Mouse (Mus musculus) c-Kit-positive CD71-positive TER-119-negative erythroid progenitor cells, embryonic 14.5 days (primary cell): Measurements from ENCODE around the gene Tmem185b.

ENCODE experiments used
- DNase-seq: peaks from one replicate; pipeline ENCODE4 v3.0.0-alpha.2; 2013; ENCODE audit warnings: low read depth

The Tmem185b gene

GRCm38 (mm10) chr1:119525689-119526591 lies at the start of gene Tmem185b:
Tmem185b (plus strand) TSS chr1:119526160.
- DNase-seq: peak; percentile 62

- no peak for DNase-seq
These were observed 49.0 kb upstream of the Tmem185b start for GRCm38 (mm10) chr1:119476905-119477353.

DNA sequence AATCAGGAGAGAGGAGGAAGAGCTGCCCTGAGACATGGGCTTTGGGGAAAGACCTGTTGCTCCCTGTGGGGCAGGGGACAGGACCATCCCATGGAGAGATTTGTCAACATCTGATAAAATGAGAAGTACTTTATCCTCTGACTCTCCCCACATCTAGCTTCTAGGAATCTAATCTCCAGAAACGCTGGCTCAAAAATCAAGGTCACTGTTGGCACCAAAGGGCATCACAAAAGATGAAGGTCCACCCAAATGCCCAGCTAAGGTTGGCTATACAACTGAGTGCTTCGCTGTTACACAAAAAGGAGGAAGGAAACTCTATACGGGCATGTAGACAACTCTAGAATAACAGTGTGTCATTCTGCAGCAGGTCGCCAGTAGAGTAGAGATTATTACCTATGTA lies 46.3 kb upstream of the Tmem185b start:
- DNase-seq: no peak

GRCm38 (mm10) chr1:119480678-119481077 lies 45.3 kb upstream of the Tmem185b start:
- DNase-seq: no peak

GRCm38 (mm10) chr1:119481205-119481932 lies 44.6 kb upstream of the Tmem185b start:
- DNase-seq: no peak

GRCm38 (mm10) chr1:119482891-119483290 lies 43.1 kb upstream of the Tmem185b start:
- DNase-seq: no peak

- DNase-seq: no peak
These were observed 41.5 kb upstream of the Tmem185b start for GRCm38 (mm10) chr1:119484457-119484856.

GRCm38 (mm10) chr1:119485825-119486224 lies 40.1 kb upstream of the Tmem185b start:
- DNase-seq: no peak

DNA sequence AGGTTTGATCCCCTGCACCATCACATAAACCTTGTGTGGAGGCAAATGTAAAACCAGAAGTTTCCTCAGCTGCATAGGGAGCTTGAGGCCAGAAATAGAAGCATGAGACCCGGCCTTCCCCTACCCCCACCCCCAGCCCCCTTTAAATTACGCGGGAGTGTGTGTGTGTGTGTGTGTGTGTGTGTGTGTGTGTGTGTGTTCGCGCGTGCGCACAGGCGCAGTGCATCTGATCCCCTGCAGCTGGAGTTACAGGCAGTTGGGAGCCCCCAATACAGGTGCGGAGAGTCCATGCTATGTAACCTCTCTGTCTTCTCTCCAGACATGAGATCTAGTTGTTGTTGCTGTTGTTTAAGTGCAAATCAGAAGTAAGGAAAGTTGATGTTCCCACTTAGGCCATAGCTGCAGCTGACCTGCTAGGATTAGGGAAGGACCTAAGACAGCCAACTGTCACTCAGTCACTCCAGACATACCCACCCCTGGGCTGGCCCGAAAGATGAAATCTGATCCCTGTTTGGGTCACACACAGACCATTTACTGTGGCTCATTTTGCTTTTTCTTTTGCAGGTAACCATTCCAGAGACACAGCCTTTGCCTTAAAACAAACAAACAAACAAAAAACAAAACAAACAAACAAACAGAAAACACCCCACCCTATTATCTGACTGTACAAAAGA lies 37.9 kb upstream of the Tmem185b start:
- no peak for DNase-seq

DNA sequence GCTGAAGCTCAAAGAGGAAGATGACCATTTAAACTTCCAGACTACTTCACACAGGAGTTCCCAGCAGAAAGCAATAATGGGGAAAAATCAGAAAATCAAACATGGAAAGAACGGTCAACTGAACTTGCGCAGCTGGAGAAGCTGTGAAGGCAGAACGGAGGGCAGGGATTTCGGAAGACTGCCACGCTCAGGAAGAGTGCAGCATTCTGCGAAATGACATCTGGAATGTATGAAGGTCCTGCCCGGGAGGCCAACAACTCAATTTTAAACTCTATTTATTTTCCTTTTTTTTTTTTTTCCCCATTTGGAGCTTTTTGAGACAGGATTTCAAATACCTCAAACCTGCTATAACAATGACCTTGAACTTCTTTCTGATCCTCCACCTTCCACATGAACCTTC lies 35.2 kb upstream of the Tmem185b start:
- no peak for DNase-seq

- no peak for DNase-seq
These were observed 33.9 kb upstream of the Tmem185b start for GRCm38 (mm10) chr1:119492097-119492496.

DNA sequence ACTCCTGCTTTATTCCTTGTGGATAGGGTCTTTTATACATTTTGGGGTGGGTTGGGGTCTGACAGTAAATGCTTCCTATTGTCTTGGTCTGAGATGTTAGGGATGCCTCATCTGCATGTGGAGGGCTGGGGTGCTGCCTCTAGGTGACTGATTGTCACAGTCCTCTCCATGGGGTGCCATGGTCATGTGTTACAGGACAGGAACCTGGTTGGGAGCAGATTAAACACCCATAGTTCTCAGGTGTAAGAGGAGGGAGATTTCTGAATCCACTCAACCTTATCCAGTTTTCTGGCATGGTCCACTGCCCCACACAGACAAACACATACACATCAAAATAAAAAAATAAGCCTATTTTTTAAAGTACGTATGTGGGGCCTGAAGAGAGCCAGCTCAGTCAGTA lies 33.5 kb upstream of the Tmem185b start:
- no peak for DNase-seq

GRCm38 (mm10) chr1:119494024-119494711 lies 31.8 kb upstream of the Tmem185b start:
- DNase-seq: no peak

GRCm38 (mm10) chr1:119494712-119495395 lies 31.1 kb upstream of the Tmem185b start:
- no peak for DNase-seq

DNA sequence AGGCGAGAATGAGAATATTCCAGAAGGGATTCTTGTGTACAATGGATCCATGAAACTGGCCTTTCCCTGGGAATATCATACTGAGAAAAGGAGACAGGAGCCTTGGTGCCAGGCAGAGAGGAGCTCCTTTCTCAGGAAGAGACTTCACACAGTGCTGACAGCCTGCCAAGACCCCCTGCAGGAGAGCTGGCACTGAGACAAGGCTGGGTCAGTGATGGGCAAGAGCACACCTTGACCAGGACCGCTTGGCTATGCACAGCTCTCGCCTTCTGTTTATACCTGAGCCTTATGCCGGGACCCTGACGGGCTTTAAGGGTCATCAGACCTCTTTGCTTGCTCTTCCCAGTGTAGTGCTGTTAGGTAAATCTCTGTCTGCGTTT lies 30.6 kb upstream of the Tmem185b start:
- DNase-seq: no peak

DNA sequence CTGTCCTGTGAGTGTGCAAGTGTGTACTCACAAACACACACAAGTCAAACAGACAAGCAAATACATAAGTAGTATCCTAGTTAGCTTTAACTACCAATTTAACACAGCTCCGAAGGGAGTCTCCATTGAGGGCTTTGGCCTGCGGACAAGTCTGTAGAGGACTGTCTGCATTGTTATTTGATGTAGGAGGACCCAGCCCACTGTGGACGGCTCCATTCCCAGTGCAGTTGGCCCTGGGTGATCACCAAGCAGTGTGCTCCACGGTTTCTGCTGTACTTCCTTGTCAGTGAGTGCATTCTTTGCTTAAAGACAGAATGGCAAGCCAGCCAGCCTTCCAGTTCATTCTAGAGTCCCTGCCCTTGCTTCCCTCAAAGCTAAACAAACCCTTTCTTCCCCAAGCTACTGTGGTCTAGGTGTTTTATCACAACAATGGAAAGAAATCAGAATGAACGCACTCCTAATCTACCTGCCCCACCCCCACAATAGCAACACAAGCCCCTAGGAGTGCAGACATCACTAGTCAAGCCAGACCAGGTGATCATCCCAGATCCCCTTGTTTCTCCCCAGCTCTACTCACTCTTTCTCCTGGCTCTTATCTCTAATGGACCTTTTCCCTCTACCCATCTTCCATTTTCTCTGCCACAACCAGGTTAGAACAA lies 28.5 kb upstream of the Tmem185b start:
- DNase-seq: no peak

DNA sequence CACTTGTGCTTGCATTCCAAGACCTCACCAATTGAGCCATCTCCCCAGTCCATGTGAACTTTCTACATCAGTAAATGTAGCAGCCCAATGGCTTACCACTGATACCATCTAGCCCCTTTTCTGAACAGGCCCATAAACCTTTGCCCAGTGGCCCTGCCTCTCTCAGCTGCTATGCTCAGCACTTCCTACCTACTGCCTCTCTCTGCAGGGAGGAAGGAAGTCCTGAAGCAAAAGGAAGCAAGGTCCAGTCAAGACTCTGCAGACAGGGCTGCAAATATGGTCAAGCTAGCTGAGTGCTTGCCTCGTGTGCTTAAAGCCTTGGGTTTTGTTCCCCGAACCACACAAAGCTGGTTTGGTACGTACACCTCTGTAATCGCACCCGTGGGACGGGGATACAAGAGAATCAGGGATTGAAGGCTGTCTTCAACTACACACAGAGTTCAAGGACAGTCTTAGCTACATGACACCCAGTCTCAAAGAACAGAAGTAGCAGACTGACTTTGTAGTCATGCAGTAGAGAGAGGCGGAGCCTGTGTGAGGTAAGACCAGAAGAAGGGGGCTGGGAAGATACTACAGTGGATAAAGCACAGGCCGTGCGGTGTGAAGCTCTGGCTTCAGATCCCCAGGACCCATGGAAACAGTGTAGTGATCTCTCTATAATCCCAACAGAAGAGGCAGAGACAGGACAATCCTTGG lies 27.3 kb upstream of the Tmem185b start:
- no peak for DNase-seq

- DNase-seq: no peak
These were observed 26.5 kb upstream of the Tmem185b start for GRCm38 (mm10) chr1:119499456-119499855.

GRCm38 (mm10) chr1:119501881-119502280 lies 24.1 kb upstream of the Tmem185b start:
- no peak for DNase-seq

GRCm38 (mm10) chr1:119502729-119503128 lies 23.2 kb upstream of the Tmem185b start:
- DNase-seq: no peak
